Comparison of ENCODE assay signal across 18 mouse cellular contexts in the genomic region with DNA sequence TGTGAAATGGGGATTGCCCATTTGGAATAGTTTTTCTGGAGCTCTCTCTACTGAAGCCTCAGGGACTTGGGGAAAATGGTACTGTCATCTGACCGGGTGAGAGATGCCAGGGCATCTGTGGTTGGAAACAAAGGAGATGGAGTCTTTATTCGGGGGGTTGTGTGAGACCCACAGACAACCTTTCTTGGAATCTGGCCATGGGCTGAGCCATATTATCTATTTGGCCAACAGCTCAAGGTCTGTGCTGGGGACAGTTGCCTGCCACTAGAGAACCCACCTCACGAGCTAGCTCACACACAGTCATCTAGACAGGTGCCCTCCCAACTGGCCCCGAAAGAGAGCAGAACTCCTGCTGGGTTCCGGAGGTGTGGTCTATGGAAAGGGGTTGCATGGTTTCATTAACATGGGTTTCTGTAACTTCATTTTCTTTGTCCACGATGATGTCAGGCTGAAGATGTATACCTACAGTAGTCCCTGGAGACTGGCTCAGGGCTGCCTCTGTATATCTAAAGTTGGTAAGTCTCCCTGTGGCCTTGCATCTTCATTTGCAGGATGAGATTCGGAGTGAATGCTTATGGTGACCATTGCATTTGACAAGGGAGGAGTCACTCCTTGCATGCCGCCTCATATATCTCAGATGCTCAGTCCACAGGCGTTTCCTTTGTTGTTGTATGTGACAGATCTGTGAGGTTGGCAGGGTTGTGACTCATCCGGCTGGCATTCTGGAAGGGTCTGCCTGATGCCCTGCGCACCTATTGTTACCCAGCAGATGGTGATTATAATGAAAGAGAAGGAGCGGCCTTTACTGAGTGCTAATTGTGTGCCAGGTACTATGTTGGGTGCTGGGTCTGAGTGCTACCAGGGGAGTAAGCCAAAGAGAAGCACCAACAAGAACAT. TPM values are rescaled to one million over a fixed set of nuclear protein-coding genes. Genes with fewer than 3 reads are reported as not detected.
A peak's percentile ranks its signal among the peaks of the same experiment; 100 is the strongest.
DNase-seq lines count a peak whose midpoint lies in the region; ATAC-seq and TF ChIP-seq lines count a peak whose summit lies in the region.
"Had no signal": no experiment of that assay in that cellular context is flagged by ENCODE, and none has a peak within 500 bp of the region (broad histone marks: within the 10 kb centered on the region; RNA-seq: fewer than 3 reads in every experiment).

No protein-coding gene starts in this region.

- peak overlapping the region; percentile 37; the same call in 1 of the 2 replicates for H3K27ac ChIP-seq in hindbrain, postnatal 0 days
- H3K27ac ChIP-seq in hindbrain, embryonic 14.5 days: no peak overlapping the region
- no peak overlapping the region for H3K27ac ChIP-seq in lung, postnatal 0 days (ENCODE audit: low read length)
- H3K27ac ChIP-seq in cerebellum, adult 2 months (ENCODE audit: insufficient read depth, low read length): peak overlapping the region; percentile 11
- 0 out of 2 replicates have a peak overlapping the region, but pooled peaks have one; percentile 40 for H3K27ac ChIP-seq in embryonic facial prominence, embryonic 15.5 days (replicated peaks)
- H3K27ac ChIP-seq: heart, embryonic 10.5 days; left cerebral cortex, adult 2 months; limb, embryonic 15.5 days; midbrain, embryonic 10.5 days; neural tube, embryonic 13.5 days had no signal

- no peaks in the 10 kb centered on the region for H3K27me3 ChIP-seq in hindbrain, postnatal 0 days (ENCODE audit: insufficient read depth, low read length)
- no peaks in the 10 kb centered on the region for H3K27me3 ChIP-seq in hindbrain, embryonic 14.5 days (ENCODE audit: control insufficient read depth, insufficient read depth, low read length)
- H3K27me3 ChIP-seq in lung, postnatal 0 days (replicated peaks; ENCODE audit: insufficient read depth, low read length): no peaks in the 10 kb centered on the region
- no peaks in the 10 kb centered on the region for H3K27me3 ChIP-seq in cerebellum, adult 2 months (ENCODE audit: control insufficient read depth, insufficient read depth, low read length)
- H3K27me3 ChIP-seq in embryonic facial prominence, embryonic 15.5 days: no peaks in the 10 kb centered on the region
- H3K27me3 ChIP-seq: neural tube, embryonic 13.5 days had no signal

- TF ChIP-seq CTCF in hindbrain, postnatal 0 days (IDR thresholded peaks at IDR 0.05; ENCODE audit: low read depth): no peak
- TF ChIP-seq CTCF in lung, postnatal 0 days (IDR thresholded peaks at IDR 0.05): no peak
- no peak for TF ChIP-seq CTCF in cerebellum, adult 2 months (IDR thresholded peaks at IDR 0.05; ENCODE audit: borderline replicate concordance, insufficient read depth, low read depth, low read length)

- TF ChIP-seq POLR2A in cerebellum, adult 2 months (IDR thresholded peaks at IDR 0.05; ENCODE audit: borderline replicate concordance, insufficient read depth, low read length): no peak

- TF ChIP-seq EP300 in lung, postnatal 0 days (IDR thresholded peaks at IDR 0.05): no peak

- no peak overlapping the region for H3K4me3 ChIP-seq in hindbrain, postnatal 0 days (ENCODE audit: low read length)
- H3K4me3 ChIP-seq in hindbrain, embryonic 14.5 days (replicated peaks; ENCODE audit: low read length): no peak overlapping the region
- no peak overlapping the region for H3K4me3 ChIP-seq in lung, postnatal 0 days (ENCODE audit: low read depth, low read length)
- H3K4me3 ChIP-seq in cerebellum, adult 2 months (replicated peaks; ENCODE audit: insufficient read depth, low read depth, low read length): no peak overlapping the region
- no peak overlapping the region for H3K4me3 ChIP-seq in embryonic facial prominence, embryonic 15.5 days (replicated peaks)
- H3K4me3 ChIP-seq: heart, embryonic 10.5 days; left cerebral cortex, adult 2 months; limb, embryonic 15.5 days; midbrain, embryonic 10.5 days; neural tube, embryonic 13.5 days had no signal

- no peak overlapping the region for H3K4me2 ChIP-seq in hindbrain, postnatal 0 days (ENCODE audit: low read depth, low read length)
- H3K4me2 ChIP-seq in hindbrain, embryonic 14.5 days (replicated peaks): no peak overlapping the region
- H3K4me2 ChIP-seq in lung, postnatal 0 days (replicated peaks; ENCODE audit: low read depth, low read length): no peak overlapping the region
- no peak overlapping the region for H3K4me2 ChIP-seq in embryonic facial prominence, embryonic 15.5 days (replicated peaks)
- H3K4me2 ChIP-seq: limb, embryonic 15.5 days; neural tube, embryonic 13.5 days had no signal

- H3K4me1 ChIP-seq in hindbrain, postnatal 0 days (ENCODE audit: insufficient read depth, low read length): peaks cover 3% of the 10 kb centered on the region
- H3K4me1 ChIP-seq in hindbrain, embryonic 14.5 days (replicated peaks; ENCODE audit: control insufficient read depth, insufficient read depth, low read length): no peaks in the 10 kb centered on the region; the same call in 1 of the 2 replicates
- H3K4me1 ChIP-seq in lung, postnatal 0 days (ENCODE audit: insufficient read depth, low read depth, low read length): peaks cover 27% of the 10 kb centered on the region; the same call in 1 of the 2 replicates
- peaks cover 29% of the 10 kb centered on the region for H3K4me1 ChIP-seq in cerebellum, adult 2 months (ENCODE audit: control insufficient read depth, insufficient read depth, low read length)
- H3K4me1 ChIP-seq in embryonic facial prominence, embryonic 15.5 days: peaks cover 31% of the 10 kb centered on the region

- no peaks in the 10 kb centered on the region for H3K36me3 ChIP-seq in hindbrain, postnatal 0 days (ENCODE audit: insufficient read depth, low read length)
- no peaks in the 10 kb centered on the region for H3K36me3 ChIP-seq in hindbrain, embryonic 14.5 days (replicated peaks; ENCODE audit: control insufficient read depth, insufficient read depth)
- no peaks in the 10 kb centered on the region for H3K36me3 ChIP-seq in lung, postnatal 0 days (ENCODE audit: insufficient read depth, low read length)
- no peaks in the 10 kb centered on the region for H3K36me3 ChIP-seq in embryonic facial prominence, embryonic 15.5 days
- H3K36me3 ChIP-seq: heart, embryonic 10.5 days; limb, embryonic 15.5 days; midbrain, embryonic 10.5 days; neural tube, embryonic 13.5 days had no signal

- WGBS in hindbrain, postnatal 0 days: 72% methylated on average over 12 of the region's 12 CpGs
- 84% methylated on average over 12 of the region's 12 CpGs for WGBS in hindbrain, embryonic 14.5 days
- WGBS in lung, postnatal 0 days: 70% methylated on average over 12 of the region's 12 CpGs
- 37% methylated on average over 12 of the region's 12 CpGs for WGBS in cerebellum, adult 2 months
- WGBS in embryonic facial prominence, embryonic 15.5 days: 90% methylated on average over 12 of the region's 12 CpGs

- ATAC-seq in hindbrain, postnatal 0 days: 0 out of 2 replicates have a peak, but pooled peaks have one; percentile 29
- no peak for ATAC-seq in hindbrain, embryonic 14.5 days (ENCODE audit: low FRiP score)
- ATAC-seq in lung, postnatal 0 days: peak; percentile 35
- ATAC-seq in embryonic facial prominence, embryonic 15.5 days (ENCODE audit: insufficient number of reproducible peaks, low FRiP score, low TSS enrichment, low read depth): no peak
- ATAC-seq: CD4-positive, CD25-positive, alpha-beta regulatory T cell, adult 4 months had no signal

- H3K9me3 ChIP-seq in hindbrain, postnatal 0 days (ENCODE audit: low read length): no peaks in the 10 kb centered on the region
- H3K9me3 ChIP-seq in hindbrain, embryonic 14.5 days (ENCODE audit: control insufficient read depth, low read length): no peaks in the 10 kb centered on the region
- H3K9me3 ChIP-seq in lung, postnatal 0 days (ENCODE audit: low read length): no peaks in the 10 kb centered on the region
- H3K9me3 ChIP-seq in embryonic facial prominence, embryonic 15.5 days (replicated peaks): no peaks in the 10 kb centered on the region
- H3K9me3 ChIP-seq: heart, embryonic 10.5 days; limb, embryonic 15.5 days; midbrain, embryonic 10.5 days; neural tube, embryonic 13.5 days had no signal

- DNase-seq in hindbrain, postnatal 0 days (ENCODE audit: low spot score): peak; percentile 12
- DNase-seq in hindbrain, embryonic 14.5 days (ENCODE audit: low spot score): no peak
- no peak for DNase-seq in lung, postnatal 0 days (ENCODE audit: low spot score)
- DNase-seq in lung, postnatal 25 days (ENCODE audit: low spot score): no peak
- peak; percentile 56 to 84 for DNase-seq in cerebellum, adult 2 months
- DNase-seq in layer of hippocampus, postnatal 10 days (ENCODE audit: low spot score in 2 of 2): no peak
- DNase-seq: adrenal gland, adult 8-10 months; kidney, adult 11 months; thymus, postnatal 14 days had no signal

- H3K9ac ChIP-seq in hindbrain, postnatal 0 days (replicated peaks; ENCODE audit: low read length): no peak overlapping the region
- H3K9ac ChIP-seq in hindbrain, embryonic 14.5 days: no peak overlapping the region
- H3K9ac ChIP-seq in lung, postnatal 0 days (replicated peaks; ENCODE audit: low read depth): no peak overlapping the region
- H3K9ac ChIP-seq in embryonic facial prominence, embryonic 15.5 days: no peak overlapping the region
- H3K9ac ChIP-seq: limb, embryonic 15.5 days; neural tube, embryonic 13.5 days had no signal

RNA-seq across cellular contexts. Expression of a gene that starts 32.7 kb away (rescaled TPM):
- 5.4 and 5.8 TPM in 2 replicates for total RNA-seq in hindbrain, postnatal 0 days (2014; rRNA removed)
- 1.9 and 2.0 TPM in 2 replicates for polyA plus RNA-seq in hindbrain, postnatal 0 days (2015; fragmentation: Nextera tagmentation; extraction: Ambion mirVana)
- polyA plus RNA-seq in hindbrain, embryonic 14.5 days (2014; fragmentation: Nextera tagmentation; extraction: Ambion mirVana): 1.5 and 1.8 TPM in 2 replicates
- polyA plus RNA-seq in lung, postnatal 0 days (2015; fragmentation: Nextera tagmentation; extraction: Ambion mirVana): 5.5 and 6.2 TPM in 2 replicates
- polyA plus RNA-seq in cerebellum, adult 2 months (2012; rRNA removed): 3.8 and 4.8 TPM in 2 replicates
- polyA plus RNA-seq in embryonic facial prominence, embryonic 15.5 days (2015; fragmentation: Nextera tagmentation; extraction: Ambion mirVana): 9.3 and 11.7 TPM in 2 replicates
- 1 to 10 TPM; 1.7 to 2.0 TPM for total RNA-seq in layer of hippocampus, postnatal 10 days (2021)
- total RNA-seq: MEL; monocyte, adult 5-6 weeks had no signal
- polyA plus RNA-seq: CD4-positive, CD25-positive, alpha-beta regulatory T cell, adult 4 months had no signal

Comparison
In these comparisons a context has a peak if more than half of its experiments do, and no peak if none do; other contexts are left out.
1. ATAC-seq: peak in hindbrain, postnatal 0 days (single experiment) and lung, postnatal 0 days (single experiment); none in hindbrain, embryonic 14.5 days (single experiment) and embryonic facial prominence, embryonic 15.5 days (single experiment).
2. DNase-seq: peak in hindbrain, postnatal 0 days (single experiment) and cerebellum, adult 2 months (2 of 2); none in hindbrain, embryonic 14.5 days (single experiment), lung, postnatal 0 days (single experiment), lung, postnatal 25 days (single experiment) and layer of hippocampus, postnatal 10 days (0 of 2).
3. H3K27ac ChIP-seq: peak in hindbrain, postnatal 0 days (single experiment), cerebellum, adult 2 months (single experiment) and embryonic facial prominence, embryonic 15.5 days (single experiment); none in hindbrain, embryonic 14.5 days (single experiment) and lung, postnatal 0 days (single experiment).